Mouse (Mus musculus): Measurements from ENCODE around the gene Gm20388. TPM values are rescaled to one million over a fixed set of nuclear protein-coding genes. Genes with fewer than 3 reads are reported as not detected.

Gene Gm20388
- polyA plus RNA-seq, 1 experiment: not detected

- TF ChIP-seq POLR2A (IDR thresholded peaks at IDR 0.05; ENCODE audit: insufficient read depth, low read depth, low read length) (no peak), CTCF (IDR thresholded peaks at IDR 0.05; ENCODE audit: insufficient read depth, low read depth, low read length) (no peak)
- H3K4me3 ChIP-seq (ENCODE audit: insufficient read depth, low read depth, low read length): no peak overlapping the region
- 43% methylated on average over 8 of the region's 8 CpGs for WGBS
- H3K4me1 ChIP-seq (ENCODE audit: control insufficient read depth, insufficient read depth, low read length): peaks cover 2% of the 10 kb centered on the region
- no peak overlapping the region for H3K27ac ChIP-seq (ENCODE audit: insufficient read depth, low read depth, low read length)
These were observed 1125.0 kb downstream of the Gm20388 start for GRCm38 (mm10) chr8:121035611-121036010.

DNA sequence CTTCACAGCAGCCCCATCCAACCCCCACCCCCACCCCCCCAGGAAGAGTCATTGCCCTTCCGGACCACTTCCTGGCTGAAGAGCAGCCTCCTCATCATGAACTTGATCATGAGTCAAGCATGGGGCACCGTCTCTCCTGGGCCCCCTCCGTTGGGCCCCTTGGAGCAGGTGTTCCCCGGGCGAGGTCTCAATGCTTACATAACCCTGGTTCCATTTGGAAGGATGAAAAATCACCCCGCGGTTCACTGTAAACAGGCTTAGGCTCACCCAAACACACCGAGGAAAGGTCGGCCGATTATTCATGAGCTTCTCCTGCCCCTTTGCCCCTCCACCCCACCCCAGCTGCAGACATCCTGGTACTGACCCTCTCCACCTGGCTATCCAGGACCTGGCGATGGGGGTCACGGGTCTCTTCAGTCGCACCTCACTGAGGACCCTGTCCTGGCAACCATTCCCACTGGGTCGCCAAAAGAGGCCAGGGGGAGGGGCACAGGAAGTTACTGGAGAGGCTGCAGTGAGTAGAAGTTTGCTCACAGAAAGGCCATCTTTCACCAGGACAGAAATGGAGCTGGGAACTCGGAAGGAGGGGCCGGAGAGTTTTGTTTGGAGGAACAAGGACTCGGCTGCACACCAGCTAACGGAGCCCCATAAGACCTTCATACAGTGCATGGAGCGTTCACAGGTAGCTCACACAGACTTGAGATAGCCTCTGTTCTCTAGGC lies 1133.2 kb downstream of the Gm20388 start:
- Histone ChIP-seq H3K4me3 (ENCODE audit: insufficient read depth, low read depth, low read length) (no peak overlapping the region), H3K27ac (ENCODE audit: insufficient read depth, low read depth, low read length) (no peak overlapping the region), H3K4me1 (ENCODE audit: control insufficient read depth, insufficient read depth, low read length) (no peaks in the 10 kb centered on the region)
- TF ChIP-seq POLR2A (IDR thresholded peaks at IDR 0.05; ENCODE audit: insufficient read depth, low read depth, low read length): no peak
- TF ChIP-seq CTCF (IDR thresholded peaks at IDR 0.05; ENCODE audit: insufficient read depth, low read depth, low read length): no peak
- WGBS: 69% methylated on average over 19 of the region's 19 CpGs

GRCm38 (mm10) chr8:121047441-121047840 lies 1136.8 kb downstream of the Gm20388 start:
- no peak overlapping the region for H3K27ac ChIP-seq (ENCODE audit: insufficient read depth, low read depth, low read length)
- no peak overlapping the region for H3K4me3 ChIP-seq (ENCODE audit: insufficient read depth, low read depth, low read length)
- no peak for TF ChIP-seq CTCF (IDR thresholded peaks at IDR 0.05; ENCODE audit: insufficient read depth, low read depth, low read length)
- no peak for TF ChIP-seq POLR2A (IDR thresholded peaks at IDR 0.05; ENCODE audit: insufficient read depth, low read depth, low read length)
- WGBS: 77% methylated on average over 9 of the region's 9 CpGs
- H3K4me1 ChIP-seq (ENCODE audit: control insufficient read depth, insufficient read depth, low read length): no peaks in the 10 kb centered on the region

DNA sequence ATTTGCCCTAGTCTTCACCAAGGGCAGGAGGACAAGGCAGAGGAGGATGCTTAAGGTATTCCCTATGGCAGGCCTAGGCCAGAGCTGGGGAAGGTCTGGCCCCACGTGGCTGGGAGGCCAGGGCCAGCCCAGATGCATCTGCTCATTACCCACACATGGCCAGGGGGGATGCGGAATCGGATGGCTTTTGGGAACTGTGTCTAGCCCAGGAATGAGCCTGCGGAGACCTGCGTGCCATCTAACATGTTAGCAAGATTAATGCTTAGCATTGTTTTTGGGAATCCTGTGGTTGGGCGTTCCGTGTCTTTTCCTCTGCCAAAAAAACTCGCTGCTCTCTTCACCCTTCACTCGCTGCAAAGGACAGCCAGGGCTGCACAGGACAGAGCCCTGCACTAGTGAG lies 1147.4 kb downstream of the Gm20388 start:
- 63% methylated on average over 9 of the region's 9 CpGs for WGBS
- H3K4me1 ChIP-seq (ENCODE audit: control insufficient read depth, insufficient read depth, low read length): peaks cover 17% of the 10 kb centered on the region
- no peak overlapping the region for H3K4me3 ChIP-seq (ENCODE audit: insufficient read depth, low read depth, low read length)
- no peak overlapping the region for H3K27ac ChIP-seq (ENCODE audit: insufficient read depth, low read depth, low read length)
- TF ChIP-seq CTCF (IDR thresholded peaks at IDR 0.05; ENCODE audit: insufficient read depth, low read depth, low read length) (no peak), POLR2A (IDR thresholded peaks at IDR 0.05; ENCODE audit: insufficient read depth, low read depth, low read length) (no peak)

- no peak overlapping the region for H3K27ac ChIP-seq (ENCODE audit: insufficient read depth, low read depth, low read length)
These were observed 1148.5 kb downstream of the Gm20388 start for GRCm38 (mm10) chr8:121059098-121059497.

DNA sequence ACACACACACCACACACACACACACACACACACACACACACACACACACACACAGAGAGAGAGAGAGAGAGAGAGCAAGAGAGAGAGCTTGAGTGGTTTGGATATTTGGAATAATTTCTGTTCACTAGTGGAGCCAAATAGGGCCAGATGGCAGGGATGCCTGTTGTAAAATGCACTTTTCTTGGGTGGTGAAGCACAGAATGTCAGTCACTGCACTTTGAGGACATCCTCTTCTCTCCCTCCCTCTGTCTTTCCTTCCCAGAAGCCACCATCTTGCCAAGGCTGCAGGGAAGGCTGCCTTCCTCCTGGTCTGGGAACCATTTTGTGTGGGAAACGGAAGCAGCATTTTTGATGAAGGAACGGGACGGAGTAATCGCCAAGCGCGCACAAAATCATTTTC lies 1151.9 kb downstream of the Gm20388 start:
- H3K27ac ChIP-seq (ENCODE audit: insufficient read depth, low read depth, low read length): no peak overlapping the region
- no peak overlapping the region for H3K4me3 ChIP-seq (ENCODE audit: insufficient read depth, low read depth, low read length)
- 26% methylated on average over 6 of the region's 6 CpGs for WGBS
- TF ChIP-seq POLR2A (IDR thresholded peaks at IDR 0.05; ENCODE audit: insufficient read depth, low read depth, low read length) (no peak), CTCF (IDR thresholded peaks at IDR 0.05; ENCODE audit: insufficient read depth, low read depth, low read length) (no peak)
- H3K4me1 ChIP-seq (ENCODE audit: control insufficient read depth, insufficient read depth, low read length): peaks cover 17% of the 10 kb centered on the region

More at GRCm38 (mm10) chr8:121059098-121059497, 1148.5 kb downstream of the Gm20388 start:
- H3K4me3 ChIP-seq (ENCODE audit: insufficient read depth, low read depth, low read length): no peak overlapping the region
- no peak for TF ChIP-seq POLR2A (IDR thresholded peaks at IDR 0.05; ENCODE audit: insufficient read depth, low read depth, low read length)
- TF ChIP-seq CTCF (IDR thresholded peaks at IDR 0.05; ENCODE audit: insufficient read depth, low read depth, low read length): no peak
- WGBS: 43% methylated on average over 7 of the region's 7 CpGs
- H3K4me1 ChIP-seq (ENCODE audit: control insufficient read depth, insufficient read depth, low read length): peaks cover 17% of the 10 kb centered on the region

DNA sequence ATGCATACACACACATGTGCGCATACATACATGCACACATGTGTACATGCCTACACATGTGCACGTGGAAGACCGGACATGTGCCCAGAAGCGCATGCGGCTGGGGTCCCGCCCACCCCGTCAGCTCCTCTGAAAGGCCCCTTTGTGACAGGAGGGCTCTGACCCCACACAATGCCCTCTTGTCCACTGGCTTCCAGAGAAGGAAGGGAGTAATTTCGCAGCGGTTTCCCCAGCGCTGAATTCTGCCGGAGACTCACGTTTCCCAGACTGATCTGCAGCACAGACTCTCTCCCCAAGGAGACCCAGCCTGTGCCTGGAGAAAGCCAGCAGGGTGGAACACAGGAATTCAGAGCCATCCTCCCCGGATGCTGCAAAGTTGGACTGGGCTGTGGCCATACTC lies 1153.0 kb downstream of the Gm20388 start:
- TF ChIP-seq POLR2A (IDR thresholded peaks at IDR 0.05; ENCODE audit: insufficient read depth, low read depth, low read length): no peak
- no peak for TF ChIP-seq CTCF (IDR thresholded peaks at IDR 0.05; ENCODE audit: insufficient read depth, low read depth, low read length)
- Histone ChIP-seq H3K4me1 (ENCODE audit: control insufficient read depth, insufficient read depth, low read length) (peaks cover 11% of the 10 kb centered on the region), H3K4me3 (ENCODE audit: insufficient read depth, low read depth, low read length) (no peak overlapping the region), H3K27ac (ENCODE audit: insufficient read depth, low read depth, low read length) (no peak overlapping the region)
- 26% methylated on average over 13 of the region's 13 CpGs for WGBS

DNA sequence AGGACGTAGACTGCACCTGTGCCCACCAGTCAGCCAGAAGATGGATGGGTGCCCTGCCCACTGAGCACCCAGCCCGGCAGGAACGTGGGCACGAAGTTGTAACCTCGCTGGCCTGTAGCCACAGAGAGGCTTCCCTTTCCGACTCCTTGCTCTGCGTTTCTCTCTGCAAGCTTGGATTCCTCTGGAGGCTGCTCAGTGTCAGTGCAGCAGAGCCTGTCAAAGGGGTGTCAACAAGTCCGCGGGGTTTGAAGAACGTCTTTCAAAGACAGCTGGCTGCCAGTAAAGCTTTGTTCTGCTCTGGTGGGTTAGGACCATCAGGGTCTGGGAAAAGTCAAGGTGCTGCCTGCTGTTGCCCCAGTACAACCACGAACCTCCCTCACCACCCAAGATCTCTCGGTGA lies 1160.8 kb downstream of the Gm20388 start:
- TF ChIP-seq POLR2A (IDR thresholded peaks at IDR 0.05; ENCODE audit: insufficient read depth, low read depth, low read length) (no peak), CTCF (IDR thresholded peaks at IDR 0.05; ENCODE audit: insufficient read depth, low read depth, low read length) (no peak)
- H3K4me3 ChIP-seq (ENCODE audit: insufficient read depth, low read depth, low read length): no peak overlapping the region
- H3K4me1 ChIP-seq (ENCODE audit: control insufficient read depth, insufficient read depth, low read length): peaks cover 3% of the 10 kb centered on the region
- no peak overlapping the region for H3K27ac ChIP-seq (ENCODE audit: insufficient read depth, low read depth, low read length)
- WGBS: 9% methylated on average over 12 of the region's 12 CpGs

DNA sequence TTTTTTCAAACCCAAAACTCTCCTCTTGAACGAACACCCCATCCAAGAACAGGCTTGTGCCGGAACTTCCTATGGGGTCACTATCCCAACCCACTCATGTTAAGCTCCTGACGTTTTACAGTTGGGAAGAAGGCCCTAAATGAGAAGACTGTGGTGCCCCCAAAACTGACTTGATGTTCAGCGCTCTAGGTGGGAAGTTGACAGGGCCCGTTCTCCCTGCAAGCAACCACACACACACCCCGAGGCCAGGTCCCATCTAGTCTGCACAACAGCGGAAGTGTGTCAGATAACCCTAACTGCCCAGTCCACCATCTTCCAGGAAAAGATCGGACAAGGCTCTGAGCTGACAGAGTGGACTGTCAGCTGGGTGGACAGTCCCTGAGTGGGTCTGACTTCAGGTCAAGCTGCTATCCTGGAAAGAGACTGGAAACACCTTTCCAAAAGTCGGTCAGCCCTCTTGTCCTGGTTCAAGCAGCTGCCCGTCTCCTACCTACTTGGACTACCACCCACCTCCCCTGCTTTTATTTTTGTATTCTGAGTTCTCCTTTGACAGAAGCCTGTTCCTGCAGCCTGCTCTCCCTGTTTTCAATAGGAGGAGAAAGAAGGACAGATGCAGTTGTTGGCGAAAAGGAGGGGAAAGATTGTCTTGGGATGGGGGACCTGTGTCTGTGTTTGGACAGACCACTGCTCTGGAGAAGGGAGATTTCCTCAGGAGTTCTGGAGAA lies 1161.9 kb downstream of the Gm20388 start:
- peaks cover 3% of the 10 kb centered on the region for H3K4me1 ChIP-seq (ENCODE audit: control insufficient read depth, insufficient read depth, low read length)
- TF ChIP-seq POLR2A (IDR thresholded peaks at IDR 0.05; ENCODE audit: insufficient read depth, low read depth, low read length) (no peak), CTCF (IDR thresholded peaks at IDR 0.05; ENCODE audit: insufficient read depth, low read depth, low read length) (no peak)

More for the DNA sequence above, 1161.9 kb downstream of the Gm20388 start:
- Histone ChIP-seq H3K27ac (ENCODE audit: insufficient read depth, low read depth, low read length) (no peak overlapping the region), H3K4me3 (ENCODE audit: insufficient read depth, low read depth, low read length) (no peak overlapping the region)
- WGBS: 31% methylated on average over 11 of the region's 11 CpGs

Data from olfactory bulb, adult 2 months (tissue).